In genomic region chr11:21371122-21371806, GRCm38 (mm10) we compare ENCODE assay signal across 8 mouse cellular contexts. TPM values are rescaled to one million over a fixed set of nuclear protein-coding genes. Genes with fewer than 3 reads are reported as not detected.
DNase-seq lines count a peak whose midpoint lies in the region; ATAC-seq and TF ChIP-seq lines count a peak whose summit lies in the region.

Gene Ugp2 (minus strand): TSS chr11:21371201.

- no peak for TF ChIP-seq EP300 in liver, embryonic 14.5 days (IDR thresholded peaks at IDR 0.05; ENCODE audit: low read depth)

- peaks cover 23% of the 10 kb centered on the region for H3K4me1 ChIP-seq in forebrain, embryonic 10.5 days
- H3K4me1 ChIP-seq in heart, embryonic 15.5 days (replicated peaks): peaks cover 17% of the 10 kb centered on the region
- peaks cover 12 to 14% of the 10 kb centered on the region in 2 experiments; a peak in 3 of 4 replicates for H3K4me1 ChIP-seq in liver, embryonic 14.5 days (replicated peaks; ENCODE audit: control insufficient read depth in 2 of 2, insufficient read depth in 2 of 2, low read length in 1 of 2)
- H3K4me1 ChIP-seq in neural tube, embryonic 13.5 days (replicated peaks): peaks cover 24% of the 10 kb centered on the region
- peaks cover 4% of the 10 kb centered on the region for H3K4me1 ChIP-seq in testis, adult 2 months (ENCODE audit: control insufficient read depth, insufficient read depth, low read length)

- 6% methylated on average over 38 of the region's 38 CpGs for WGBS in forebrain, embryonic 10.5 days
- WGBS in heart, embryonic 15.5 days: 6% methylated on average over 38 of the region's 38 CpGs
- WGBS in liver, embryonic 14.5 days (ENCODE audit: insufficient replicate concordance): 7% methylated on average over 34 of the region's 38 CpGs
- WGBS in neural tube, embryonic 13.5 days: 6% methylated on average over 38 of the region's 38 CpGs

- H3K36me3 ChIP-seq in forebrain, embryonic 10.5 days (replicated peaks): no peaks in the 10 kb centered on the region
- no peaks in the 10 kb centered on the region for H3K36me3 ChIP-seq in heart, embryonic 15.5 days
- H3K36me3 ChIP-seq in liver, embryonic 14.5 days (replicated peaks; ENCODE audit: control insufficient read depth, insufficient read depth, low read depth): no peaks in the 10 kb centered on the region
- H3K36me3 ChIP-seq in neural tube, embryonic 13.5 days: no peaks in the 10 kb centered on the region
- no peaks in the 10 kb centered on the region for H3K36me3 ChIP-seq in testis, adult 2 months (ENCODE audit: control insufficient read depth, insufficient read depth, low read length)

- peak within 1 kb of the TSS; percentile 68 for H3K9ac ChIP-seq in heart, embryonic 15.5 days
- H3K9ac ChIP-seq in liver, embryonic 14.5 days (replicated peaks): peak within 1 kb of the TSS; percentile 86
- peak within 1 kb of the TSS; percentile 91 for H3K9ac ChIP-seq in neural tube, embryonic 13.5 days

- peak within 1 kb of the TSS; percentile 84 for H3K4me3 ChIP-seq in forebrain, embryonic 10.5 days
- peak within 1 kb of the TSS; percentile 73 for H3K4me3 ChIP-seq in heart, embryonic 15.5 days
- peak within 1 kb of the TSS; percentile 78 to 88 for H3K4me3 ChIP-seq in liver, embryonic 14.5 days (ENCODE audit: insufficient read depth in 1 of 2, low read depth in 2 of 2, low read length in 2 of 2)
- peak within 1 kb of the TSS; percentile 82 for H3K4me3 ChIP-seq in neural tube, embryonic 13.5 days
- H3K4me3 ChIP-seq in testis, adult 2 months (ENCODE audit: control insufficient read depth, low read depth, low read length): peak within 1 kb of the TSS; percentile 97

- H3K9me3 ChIP-seq in forebrain, embryonic 10.5 days: no peaks in the 10 kb centered on the region
- no peaks in the 10 kb centered on the region for H3K9me3 ChIP-seq in heart, embryonic 15.5 days (replicated peaks)
- H3K9me3 ChIP-seq in liver, embryonic 14.5 days (ENCODE audit: control insufficient read depth, low read length): no peaks in the 10 kb centered on the region
- H3K9me3 ChIP-seq in neural tube, embryonic 13.5 days: no peaks in the 10 kb centered on the region

- TF ChIP-seq CTCF in liver, embryonic 14.5 days (IDR thresholded peaks at IDR 0.05; ENCODE audit: low read depth): no peak
- no peak for TF ChIP-seq CTCF in testis, adult 2 months (IDR thresholded peaks at IDR 0.05; ENCODE audit: control insufficient read depth, insufficient read depth, insufficient replicate concordance, low read depth, low read length)

- peak; percentile 99 for ATAC-seq in CD4-positive, CD25-positive, alpha-beta regulatory T cell, adult 4 months
- peak; percentile 90 for ATAC-seq in heart, embryonic 15.5 days (replicated peaks; ENCODE audit: insufficient number of reproducible peaks, insufficient read depth, low FRiP score, low read depth)
- ATAC-seq in liver, embryonic 14.5 days (ENCODE audit: insufficient read depth): peak; percentile 90
- ATAC-seq in neural tube, embryonic 13.5 days (ENCODE audit: low read depth): peak; percentile 99

- peak within 1 kb of the TSS; percentile 94 for H3K27ac ChIP-seq in forebrain, embryonic 10.5 days
- H3K27ac ChIP-seq in heart, embryonic 15.5 days: peak within 1 kb of the TSS; percentile 99
- H3K27ac ChIP-seq in liver, embryonic 14.5 days: peak within 1 kb of the TSS; percentile 44; the same call in 1 of the 2 replicates
- peak within 1 kb of the TSS; percentile 84 for H3K27ac ChIP-seq in neural tube, embryonic 13.5 days (replicated peaks)
- H3K27ac ChIP-seq in testis, adult 2 months (ENCODE audit: control insufficient read depth, insufficient read depth, low read depth, low read length): peak within 1 kb of the TSS; percentile 89

- peak within 1 kb of the TSS; percentile 72 for H3K4me2 ChIP-seq in heart, embryonic 15.5 days
- H3K4me2 ChIP-seq in liver, embryonic 14.5 days (ENCODE audit: low read depth): peak within 1 kb of the TSS; percentile 93
- peak within 1 kb of the TSS; percentile 68 for H3K4me2 ChIP-seq in neural tube, embryonic 13.5 days

- H3K27me3 ChIP-seq in forebrain, embryonic 10.5 days (ENCODE audit: poor library complexity, severe bottlenecking): peaks cover 12% of the 10 kb centered on the region
- H3K27me3 ChIP-seq in heart, embryonic 15.5 days: no peaks in the 10 kb centered on the region
- peaks cover 8% of the 10 kb centered on the region for H3K27me3 ChIP-seq in liver, embryonic 14.5 days (ENCODE audit: control insufficient read depth, insufficient read depth, low read length)
- H3K27me3 ChIP-seq in neural tube, embryonic 13.5 days: no peaks in the 10 kb centered on the region
- no peaks in the 10 kb centered on the region for H3K27me3 ChIP-seq in testis, adult 2 months (ENCODE audit: control insufficient read depth, insufficient read depth, low read length)

- TF ChIP-seq POLR2A in testis, adult 2 months (IDR thresholded peaks at IDR 0.05; ENCODE audit: control insufficient read depth, low read depth, low read length): no peak; the same call in 1 of the 2 replicates

- DNase-seq in brain, embryonic 18.5 days (ENCODE audit: low read depth, low spot score): peak; percentile 88
- peak; percentile 95 for DNase-seq in forebrain, embryonic 10.5 days (ENCODE audit: extremely low spot score, low spot score)
- peak; percentile 99 for DNase-seq in kidney, postnatal 25 days
- peak; percentile 78 to 82 (median 79) for DNase-seq in liver, embryonic 14.5 days (ENCODE audit: low read depth in 3 of 3, low spot score in 3 of 3)

RNA-seq across cellular contexts. Expression of gene Ugp2, which starts in this region (rescaled TPM):
- 10 to 100 TPM; 38.0 to 43.4 TPM for polyA plus RNA-seq in CD4-positive, CD25-positive, alpha-beta regulatory T cell, adult 4 months (2017; shearing (Covaris generic))
- polyA plus RNA-seq in forebrain, embryonic 10.5 days (2016; fragmentation: Nextera tagmentation; extraction: Ambion mirVana): 44.5 and 45.2 TPM in 2 replicates
- polyA plus RNA-seq in heart, embryonic 15.5 days (2015; fragmentation: Nextera tagmentation; extraction: Ambion mirVana): 149 and 175 TPM in 2 replicates
- 7.2 and 12.3 TPM in 2 replicates for polyA plus RNA-seq in liver, embryonic 14.5 days (2012; rRNA removed)
- 31.6 and 32.5 TPM in 2 replicates for polyA plus RNA-seq in liver, embryonic 14.5 days (2014; fragmentation: Nextera tagmentation; extraction: Ambion mirVana)
- polyA plus RNA-seq in neural tube, embryonic 13.5 days (2015; fragmentation: Nextera tagmentation; extraction: Ambion mirVana): 73.2 and 75.2 TPM in 2 replicates
- 6.8 and 9.5 TPM in 2 replicates for polyA plus RNA-seq in testis, adult 2 months (2012; rRNA removed)

Comparison
In these comparisons a context has a peak if more than half of its experiments do, and no peak if none do; other contexts are left out.
1. Peak in every context shown above with its lines: DNase-seq, ATAC-seq, H3K4me3 ChIP-seq and H3K27ac ChIP-seq.
2. H3K27ac ChIP-seq: peak in every context shown above with its lines; median percentile 99 in heart, embryonic 15.5 days; 94 in forebrain, embryonic 10.5 days; 89 in testis, adult 2 months; 84 in neural tube, embryonic 13.5 days; 44 in liver, embryonic 14.5 days.